Comparison of ENCODE assay signal across 8 mouse cellular contexts in the genomic region with DNA sequence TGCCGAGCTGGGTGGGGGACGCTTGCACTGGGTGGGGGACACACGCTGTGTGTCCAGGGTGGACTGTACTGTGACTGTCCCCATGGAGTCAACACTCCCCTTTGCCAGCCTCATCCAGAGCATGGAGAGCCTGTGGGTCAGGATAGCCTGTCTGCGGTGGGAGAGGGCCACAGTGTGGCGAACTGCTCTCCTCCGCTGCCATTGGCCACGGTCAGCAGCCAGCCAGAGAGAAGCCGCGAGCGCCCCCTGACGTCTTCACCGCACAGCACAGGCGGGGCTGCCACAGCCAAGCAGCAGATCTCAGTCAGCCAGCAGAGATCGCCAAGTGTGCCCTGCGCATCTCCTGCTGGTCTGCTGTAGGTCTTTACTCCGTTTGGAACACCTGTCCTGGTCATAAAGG. TPM values are rescaled to one million over a fixed set of nuclear protein-coding genes. Genes with fewer than 3 reads are reported as not detected.
DNase-seq lines count a peak whose midpoint lies in the region; ATAC-seq lines count a peak whose summit lies in the region.

No protein-coding gene starts in this region.

- 6% methylated on average over 16 of the region's 16 CpGs for WGBS in intestine, embryonic 15.5 days

- no peaks in the 10 kb centered on the region for H3K36me3 ChIP-seq in intestine, embryonic 15.5 days

- H3K27me3 ChIP-seq in intestine, embryonic 15.5 days (replicated peaks): no peaks in the 10 kb centered on the region

- peak; percentile 89 for ATAC-seq in intestine, embryonic 15.5 days
- peak; percentile 99 for ATAC-seq in megakaryocyte progenitor cell, adult 5-6 weeks (replicated peaks; ENCODE audit: poor library complexity)

- H3K27ac ChIP-seq in intestine, embryonic 15.5 days: peak overlapping the region; percentile 41

- H3K4me3 ChIP-seq in intestine, embryonic 15.5 days (replicated peaks): no peak overlapping the region

- peaks cover 14% of the 10 kb centered on the region for H3K4me1 ChIP-seq in intestine, embryonic 15.5 days (replicated peaks)

- H3K4me2 ChIP-seq in intestine, embryonic 15.5 days (replicated peaks): peak overlapping the region; percentile 46

- H3K9ac ChIP-seq in intestine, embryonic 15.5 days: no peak overlapping the region

- no peaks in the 10 kb centered on the region for H3K9me3 ChIP-seq in intestine, embryonic 15.5 days

- peak; percentile 94 to 97 for DNase-seq in adrenal gland, adult (ENCODE audit: inconsistent age in 2 of 2, low spot score in 1 of 2)
- DNase-seq in embryo, embryonic 11.5 days (ENCODE audit: low read depth, low spot score): peak; percentile 67
- DNase-seq in gastrocnemius, postnatal 36 days: peak; percentile 79 to 82
- DNase-seq in left cerebral cortex, postnatal 10 days (ENCODE audit: extremely low spot score in 1 of 2, low spot score in 2 of 2): peak; percentile 79 to 90
- peak; percentile 87 for DNase-seq in right cerebral cortex, postnatal 25 days
- peak; percentile 83 for DNase-seq in urinary bladder, postnatal 25 days (ENCODE audit: low spot score)

- intact Hi-C loops in gastrocnemius, postnatal 36 days (cut with DNase I): loop anchor here (2.0 to 10.0 kb wide), 2 partner anchors 191 to 311 kb away; no protein-coding TSS in a partner anchor
- intact Hi-C loops in left cerebral cortex, postnatal 10 days (cut with DNase I): loop anchor here (5.0 kb wide), 2 partner anchors 204 to 299 kb away; partner anchors contain the start of gene Atp1a1

RNA-seq across cellular contexts. Expression of gene Mab21l3, which starts 42.6 kb away (rescaled TPM):
- total RNA-seq in gastrocnemius, postnatal 36 days (2021): not detected
- polyA plus RNA-seq in intestine, embryonic 15.5 days (2015; fragmentation: Nextera tagmentation; extraction: Ambion mirVana): 5.8 and 6.4 TPM in 2 replicates
- not detected for total RNA-seq in left cerebral cortex, postnatal 10 days (2021)
- total RNA-seq in megakaryocyte progenitor cell, adult 5-6 weeks (2015): not detected in 2 replicates
- not detected in 2 replicates for total RNA-seq in megakaryocyte progenitor cell, adult 5-6 weeks (2017)
